Mouse (Mus musculus): ENCODE results near the gene Nudt6.

The Nudt6 gene

GRCm38 (mm10) chr3:37381457-37381856 lies 38.6 kb downstream of the Nudt6 start:
- no peak for DNase-seq

- DNase-seq, result peak; percentile 32
Observed at GRCm38 (mm10) chr3:37379930-37380881, 39.8 kb downstream of the Nudt6 start.

- DNase-seq, result no peak
Observed at GRCm38 (mm10) chr3:37379201-37379600, 40.8 kb downstream of the Nudt6 start.

GRCm38 (mm10) chr3:37378412-37378811 lies 41.6 kb downstream of the Nudt6 start:
- DNase-seq, result peak; percentile 43

- DNase-seq, result no peak
Observed at GRCm38 (mm10) chr3:37377926-37378325, 42.1 kb downstream of the Nudt6 start.

- DNase-seq, result peak; percentile 58
Observed at GRCm38 (mm10) chr3:37373712-37374111, 46.3 kb downstream of the Nudt6 start.

- DNase-seq, result no peak
Observed at GRCm38 (mm10) chr3:37370407-37370806, 49.6 kb downstream of the Nudt6 start.

- DNase-seq, result no peak
Observed at GRCm38 (mm10) chr3:37366381-37367053, 53.5 kb downstream of the Nudt6 start.

- DNase-seq, result no peak
Observed at GRCm38 (mm10) chr3:37365976-37366375, 54.0 kb downstream of the Nudt6 start.

- DNase-seq, result no peak
Observed at GRCm38 (mm10) chr3:37365144-37365543, 54.9 kb downstream of the Nudt6 start.

- DNase-seq, result no peak
Observed at GRCm38 (mm10) chr3:37360729-37361128, 59.3 kb downstream of the Nudt6 start.
